Mouse (Mus musculus) left cerebral cortex, adult 2 months (tissue): ENCODE data around the gene Actn1. TPM values are rescaled to one million over a fixed set of nuclear protein-coding genes. Genes with fewer than 3 reads are reported as not detected.

Experiments
- DNase-seq, 2 experiments: peaks; one replicate each; pipeline ENCODE4 v3.0.0; 2021 to 2022; ENCODE audit warnings: low spot score in 2 of 2, mixed read lengths in 1 of 2; ENCODE audit errors: extremely low spot score in 1 of 2
- H3K27ac ChIP-seq: fragments of 200-600 bp; 2 replicates; pipeline ENCODE4 v1.8.1; 2022
- H3K4me3 ChIP-seq: fragments of 200-600 bp; 2 replicates; pipeline ENCODE4 v1.8.1; 2022
- CTCF ChIP-seq: fragments of 200-600 bp; IDR thresholded peaks from 2 replicates; pipeline ENCODE4 v1.8.1; 2022; ENCODE audit warnings: antibody characterized with exemption, mild to moderate bottlenecking, moderate library complexity
- intact Hi-C: fragments of 180-260 bp; cut with DNase I; formaldehyde crosslinking; loops from one replicate; pipeline ENCODE4 v1.15.1; 2025
- total RNA-seq, 2 experiments: library from RNA; stranded (reverse); gene quantifications; 2 replicates each; pipeline ENCODE4 v1.2.3; 2021

Gene Actn1
- total RNA-seq, 2 experiments from 2014 or later, result 125 to 130 TPM

DNA sequence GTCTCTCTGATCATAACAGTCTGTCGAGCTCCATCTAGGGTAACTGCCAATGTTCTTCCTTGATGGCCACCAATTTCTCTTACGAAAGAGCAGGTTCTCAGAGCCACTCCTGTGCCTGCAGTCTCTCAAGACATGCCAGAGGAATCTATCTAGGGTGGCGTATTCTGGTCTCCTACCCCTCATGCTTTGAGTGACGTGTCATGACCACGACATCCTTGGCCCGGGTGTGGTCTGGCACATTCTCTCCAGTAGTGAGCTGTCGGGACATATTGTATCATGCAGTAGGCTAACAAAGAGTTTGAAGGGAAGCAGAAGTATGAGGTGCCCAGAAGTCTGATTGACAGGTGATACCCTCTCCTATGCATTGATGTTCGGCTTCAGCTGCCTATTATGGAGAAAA is 119.2 kb downstream of the Actn1 start:
- Histone ChIP-seq H3K27ac (no peak overlapping the region), H3K4me3 (no peak overlapping the region)
- intact Hi-C loops, result loop anchor here (1.0 kb wide), 1 partner anchor 782 kb away; no protein-coding TSS in a partner anchor
- DNase-seq, result no peak
- no peak for TF ChIP-seq CTCF

DNA sequence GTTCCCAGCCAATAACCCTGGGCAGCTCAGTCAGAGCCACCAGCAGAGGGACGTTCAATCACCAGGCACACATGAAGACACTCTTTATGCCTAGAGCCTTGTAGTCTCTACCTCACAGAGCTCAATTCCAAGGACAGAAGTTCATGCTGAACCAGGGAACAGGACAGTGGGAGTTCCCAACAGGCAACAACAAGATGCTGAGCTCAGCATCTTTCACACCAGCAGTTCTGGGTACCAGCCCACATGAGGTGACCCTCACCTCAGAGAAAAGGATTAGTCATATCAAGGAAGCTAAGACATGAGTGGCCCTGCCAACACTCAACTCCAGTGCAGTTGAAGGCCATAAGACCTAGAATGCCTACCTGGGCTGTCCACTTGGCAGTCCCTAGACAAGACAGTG is 122.4 kb downstream of the Actn1 start:
- DNase-seq, result no peak
- no peak for TF ChIP-seq CTCF
- Histone ChIP-seq H3K4me3 (no peak overlapping the region), H3K27ac (no peak overlapping the region)
- intact Hi-C loops, result no loop called here

DNA sequence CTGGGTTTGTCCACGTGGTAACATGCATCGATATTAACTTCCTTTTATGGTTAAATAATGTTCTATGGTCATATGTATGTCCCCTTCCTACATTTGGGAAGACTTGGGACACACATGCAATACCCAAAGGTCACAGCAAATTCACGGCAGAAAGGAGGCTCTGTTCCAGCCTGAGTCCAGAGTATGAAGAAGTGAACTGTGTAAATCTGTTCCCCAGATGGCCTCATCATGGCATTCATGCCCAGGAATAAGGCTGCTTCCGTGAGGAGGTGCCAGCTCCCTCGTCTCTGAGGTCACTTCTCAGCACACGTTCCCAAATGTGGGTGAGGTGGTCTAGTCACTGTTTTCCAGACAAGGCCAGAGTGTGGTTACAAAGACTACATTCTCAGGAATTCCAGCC is 122.9 kb downstream of the Actn1 start:
- intact Hi-C loops, result no loop called here
- H3K4me3 ChIP-seq, result no peak overlapping the region
- TF ChIP-seq CTCF, result no peak
- no peak for DNase-seq
- no peak overlapping the region for H3K27ac ChIP-seq

DNA sequence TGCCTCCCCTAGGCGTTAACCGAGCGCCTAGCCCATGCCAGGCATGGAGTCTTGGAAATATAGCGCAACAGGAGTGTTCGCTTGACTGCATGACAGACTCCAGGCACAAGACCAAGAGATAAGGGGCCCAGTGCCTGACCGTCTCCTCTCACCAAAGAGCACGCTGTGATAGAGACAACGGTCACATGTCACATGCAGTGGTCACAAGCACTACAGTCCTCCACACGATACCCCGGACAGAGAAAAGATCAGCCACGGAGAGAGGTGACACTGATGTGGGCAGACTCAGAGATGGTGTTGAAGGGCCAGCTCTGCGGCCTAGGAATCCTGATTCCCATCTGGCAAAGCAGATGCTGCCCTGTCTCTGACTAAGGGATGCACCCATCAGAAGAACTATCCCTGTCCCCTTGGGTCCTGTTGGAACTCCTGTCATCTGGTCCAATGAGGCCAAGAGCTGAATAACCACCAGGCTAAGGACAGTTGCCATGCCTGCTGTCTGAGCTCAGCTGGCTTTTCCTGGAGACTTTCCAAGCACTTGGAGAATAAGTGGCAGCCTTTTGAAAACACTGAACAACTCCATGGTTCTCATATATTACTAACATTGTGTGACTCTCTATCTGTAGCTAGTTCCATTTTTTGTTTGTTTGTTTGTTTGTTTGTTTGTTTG is 123.8 kb downstream of the Actn1 start:
- intact Hi-C loops, result no loop called here
- H3K4me3 ChIP-seq, result no peak overlapping the region
- no peak for DNase-seq
- H3K27ac ChIP-seq, result no peak overlapping the region
- TF ChIP-seq CTCF, result no peak

DNA sequence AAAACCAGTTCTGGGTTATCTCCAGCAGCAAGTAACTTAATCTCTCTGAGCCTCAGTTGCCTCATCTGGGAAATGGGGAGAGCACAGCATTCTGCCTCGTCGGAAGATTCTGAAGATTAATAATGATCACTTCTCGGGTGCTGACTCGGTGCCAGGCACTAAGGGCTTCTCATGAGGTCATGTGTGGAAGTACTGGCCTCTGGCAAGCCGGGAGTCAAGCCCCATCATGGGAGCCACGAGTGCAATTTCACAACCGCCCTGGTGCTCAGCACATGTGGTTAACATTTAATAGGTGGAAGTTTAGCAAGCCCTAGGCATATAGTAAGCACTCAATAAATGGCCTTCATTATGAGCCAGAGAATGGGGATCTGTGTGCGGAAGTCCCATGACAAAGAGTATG is 125.0 kb downstream of the Actn1 start:
- TF ChIP-seq CTCF, result no peak
- Histone ChIP-seq H3K4me3 (no peak overlapping the region), H3K27ac (no peak overlapping the region)
- DNase-seq, result no peak
- intact Hi-C loops, result no loop called here

DNA sequence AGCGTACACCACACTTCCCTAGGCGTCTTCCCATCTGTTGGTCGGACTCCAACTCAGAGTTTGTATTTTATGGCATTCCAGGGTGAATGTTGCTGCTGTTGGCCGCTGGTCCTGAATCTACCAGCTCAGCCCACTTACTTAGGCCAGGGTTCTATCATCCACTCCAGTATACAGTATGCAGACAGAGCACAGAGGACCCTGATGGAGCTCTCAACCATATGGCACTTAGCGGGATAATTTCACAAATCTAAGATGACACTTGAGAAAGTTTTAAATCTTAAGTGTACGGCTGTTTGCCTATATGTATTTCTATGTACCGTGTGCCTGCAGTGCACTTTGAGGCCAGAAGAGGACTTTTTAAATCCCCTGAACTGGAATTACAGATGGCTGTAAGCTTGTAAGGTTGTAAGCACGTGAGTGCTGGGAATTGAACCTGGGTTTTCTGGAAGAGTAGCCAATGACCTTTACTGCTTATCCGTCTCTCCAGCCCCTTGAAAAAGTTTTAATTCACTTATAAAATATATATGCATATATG is 127.1 kb downstream of the Actn1 start:
- Histone ChIP-seq H3K27ac (peak overlapping the region; percentile 99), H3K4me3 (peak overlapping the region; percentile 84)
- no peak for DNase-seq
- intact Hi-C loops, result loop anchor here (5.0 kb wide), 2 partner anchors 606 to 826 kb away; no protein-coding TSS in a partner anchor
- no peak; the same call in 1 of the 2 replicates for TF ChIP-seq CTCF

DNA sequence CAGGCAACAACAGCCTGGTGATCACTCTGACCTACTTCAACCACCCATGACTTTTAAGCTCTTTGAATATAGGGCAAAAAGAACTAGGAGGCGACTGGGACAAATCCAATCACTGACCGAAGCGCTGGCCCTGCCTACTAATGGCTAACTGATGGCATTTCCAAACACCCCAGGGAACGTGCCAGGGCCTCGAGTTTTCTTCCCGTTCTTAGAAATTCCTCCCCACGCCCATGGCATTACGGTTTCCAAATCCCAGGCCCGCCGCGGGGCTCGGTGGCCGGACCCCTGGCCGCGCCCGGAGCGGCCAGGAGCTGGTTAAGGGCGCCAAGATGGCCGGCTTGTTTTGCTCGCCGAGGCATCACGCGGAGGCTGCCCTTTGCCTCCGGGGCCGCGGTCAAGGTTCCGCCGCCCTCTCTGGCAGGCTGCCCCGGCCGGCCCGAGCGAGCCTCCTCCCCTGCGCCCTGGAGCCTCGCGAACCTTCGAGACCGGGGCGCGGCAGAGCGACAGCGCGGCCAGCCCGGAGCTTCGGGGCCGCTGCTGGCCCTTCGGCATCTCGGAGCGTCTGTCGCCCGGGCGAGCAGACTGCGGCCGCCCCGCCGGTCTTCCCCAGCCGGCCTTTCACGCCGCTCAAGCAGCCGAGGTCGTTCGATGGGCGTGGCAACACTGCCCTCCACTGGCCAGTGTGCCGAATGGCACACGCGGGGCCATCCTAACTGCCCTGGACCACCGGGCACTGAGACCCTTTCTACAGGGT is 127.7 kb downstream of the Actn1 start:
- peak; percentile 91 for TF ChIP-seq CTCF
- DNase-seq, result peak; percentile 75 to 77
- Histone ChIP-seq H3K27ac (peak overlapping the region; percentile 99), H3K4me3 (peak overlapping the region; percentile 84)
- intact Hi-C loops, result loop anchor here (1.0 to 5.0 kb wide), 4 partner anchors 18 to 825 kb away; no protein-coding TSS in a partner anchor

DNA sequence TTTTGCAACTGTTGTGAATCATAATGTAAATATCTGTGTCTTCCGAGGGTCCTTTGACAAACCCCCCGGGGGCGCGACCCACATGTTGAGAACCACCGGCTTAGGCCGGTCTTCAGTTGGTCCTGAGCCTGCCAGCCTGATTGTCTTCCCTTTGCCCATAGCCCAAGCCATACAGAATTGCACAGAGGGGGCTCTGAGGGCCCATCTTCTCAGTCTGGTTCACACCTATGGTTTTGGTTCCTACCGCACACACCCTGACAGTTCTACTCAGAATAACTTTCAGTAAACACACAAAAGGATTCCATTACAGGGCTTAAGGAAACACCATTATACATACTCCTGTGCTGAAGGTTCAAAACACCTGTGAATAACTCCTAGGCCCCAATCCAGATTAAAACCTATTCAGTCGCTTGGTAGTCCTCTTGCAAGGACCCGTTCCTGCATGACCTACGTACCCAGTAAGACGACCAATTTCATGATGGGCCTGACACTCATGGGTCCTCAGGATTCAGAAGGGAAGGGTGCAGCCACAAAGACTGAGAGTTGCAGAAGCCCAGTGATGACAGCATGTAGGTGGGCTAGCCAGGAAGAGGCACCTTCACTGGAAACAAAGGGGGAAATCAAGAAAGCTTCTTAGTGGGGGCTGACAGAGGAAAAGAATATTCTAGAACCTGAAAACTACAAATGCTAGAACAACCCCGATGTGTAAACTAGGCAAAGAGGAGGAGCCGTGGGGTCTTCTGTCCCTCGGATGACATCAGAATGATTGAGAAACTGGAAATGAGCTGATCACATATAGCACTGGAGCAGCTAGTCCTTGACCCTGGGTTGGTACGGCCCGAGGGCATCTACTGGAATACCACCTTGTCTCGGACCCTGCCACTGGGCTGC is 128.6 kb downstream of the Actn1 start:
- intact Hi-C loops, result loop anchor here (1.0 to 5.0 kb wide), 4 partner anchors 17 to 824 kb away; no protein-coding TSS in a partner anchor
- no peak for DNase-seq
- TF ChIP-seq CTCF, result no peak

DNA sequence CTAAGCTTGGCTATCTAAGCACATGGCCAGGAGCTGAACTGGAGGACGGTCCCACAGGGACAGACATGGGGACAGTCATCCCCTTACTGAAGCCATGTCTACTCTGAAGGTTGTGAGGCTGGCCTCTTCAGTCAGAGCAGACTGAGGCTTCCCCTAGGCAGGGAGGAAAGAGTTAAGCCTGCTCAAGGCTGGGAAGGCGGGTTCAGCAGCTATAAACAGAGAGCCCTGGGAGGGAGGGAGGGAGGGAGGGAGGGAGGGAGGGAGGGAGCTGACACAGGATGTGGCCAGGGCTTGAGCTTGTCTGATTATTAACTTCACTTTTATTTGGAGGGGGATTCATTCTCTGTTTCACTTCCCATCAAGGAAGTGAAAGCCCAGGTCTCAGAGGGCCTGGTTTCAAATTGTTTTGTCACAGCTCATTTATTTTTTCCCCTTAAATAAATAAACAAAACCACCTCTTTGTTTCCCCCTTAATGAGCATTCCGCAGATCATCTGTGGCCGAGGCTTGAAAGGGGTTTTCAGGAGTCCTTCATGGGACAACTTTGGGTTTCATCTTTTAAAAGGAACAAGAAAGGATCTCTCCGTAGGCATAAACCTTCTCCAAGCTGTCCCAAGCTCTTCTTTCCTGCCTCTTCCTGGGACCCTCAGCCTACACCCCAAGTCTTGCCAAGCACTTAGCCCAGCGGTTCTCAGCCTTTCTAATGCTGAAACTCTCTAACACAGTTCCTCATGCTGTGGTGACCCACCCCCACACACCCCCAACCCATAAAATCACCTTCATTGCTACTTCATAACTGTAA is 129.4 kb downstream of the Actn1 start:
- TF ChIP-seq CTCF, result no peak
- Histone ChIP-seq H3K4me3 (no peak overlapping the region), H3K27ac (peak overlapping the region; percentile 99)
- intact Hi-C loops, result loop anchor here (5.0 kb wide), 2 partner anchors 603 to 823 kb away; no protein-coding TSS in a partner anchor
- DNase-seq, result no peak

More for the DNA sequence above, 128.6 kb downstream of the Actn1 start:
- Histone ChIP-seq H3K4me3 (peak overlapping the region; percentile 84), H3K27ac (peak overlapping the region; percentile 99)

DNA sequence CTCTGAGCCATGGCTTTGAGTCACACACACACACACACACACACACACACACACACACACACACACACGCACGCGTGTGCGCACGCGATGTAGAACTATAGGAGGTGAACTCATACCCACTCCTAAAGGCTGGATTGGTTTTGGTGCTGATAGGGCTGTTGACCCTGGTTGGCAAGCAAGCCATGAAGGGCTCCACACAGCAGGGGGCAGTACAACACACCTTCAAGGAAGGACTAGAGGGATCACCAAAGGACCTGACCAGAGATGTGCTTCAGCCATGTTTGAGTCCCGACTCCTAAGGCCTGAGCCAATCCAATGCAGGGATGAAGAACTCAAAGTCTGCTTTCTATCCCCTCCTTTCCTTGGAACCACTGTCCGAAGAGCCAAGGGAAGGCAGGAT is 130.6 kb downstream of the Actn1 start:
- no peak for DNase-seq
- intact Hi-C loops, result no loop called here
- no peak overlapping the region for H3K4me3 ChIP-seq
- peak; percentile 35 for TF ChIP-seq CTCF
- peak overlapping the region; percentile 7 for H3K27ac ChIP-seq
